Mouse (Mus musculus) embryonic facial prominence, embryonic 12.5 days (tissue): ENCODE measurements around the gene Foxc2. TPM values are rescaled to one million over a fixed set of nuclear protein-coding genes. Genes with fewer than 3 reads are reported as not detected.

ENCODE experiments used
- ATAC-seq: fragments of 200-750 bp; cut with Nextera tagmentation; 2 replicates; pipeline ENCODE4 v1.8.0; 2017; ENCODE audit not compliant: insufficient number of reproducible peaks, insufficient read depth, low FRiP score, low TSS enrichment
- H3K27ac ChIP-seq: fragments of 300-500 bp; sonication (generic); 2 replicates; pipeline ENCODE4 v1.5.1; 2016; ENCODE audit warnings: mild to moderate bottlenecking
- H3K27me3 ChIP-seq: fragments of 300-500 bp; sonication (generic); 2 replicates; pipeline ENCODE4 v1.6.1; 2016; ENCODE audit warnings: mild to moderate bottlenecking, moderate library complexity
- H3K36me3 ChIP-seq: fragments of 300-500 bp; sonication (generic); 2 replicates; pipeline ENCODE4 v1.6.1; 2016; ENCODE audit warnings: mild to moderate bottlenecking
- H3K4me1 ChIP-seq: fragments of 300-500 bp; sonication (generic); 2 replicates; pipeline ENCODE4 v1.6.1; 2016
- H3K4me2 ChIP-seq: fragments of 300-500 bp; sonication (generic); replicated peaks from 2 replicates; pipeline ENCODE4 v1.6.1; 2016; ENCODE audit warnings: mild to moderate bottlenecking, moderate library complexity
- H3K4me3 ChIP-seq: fragments of 300-500 bp; sonication (generic); 2 replicates; pipeline ENCODE4 v1.5.1; 2016; ENCODE audit warnings: mild to moderate bottlenecking
- H3K9ac ChIP-seq: fragments of 300-500 bp; sonication (generic); 2 replicates; pipeline ENCODE4 v1.6.1; 2016; ENCODE audit warnings: mild to moderate bottlenecking, moderate library complexity
- H3K9me3 ChIP-seq: fragments of 300-500 bp; sonication (generic); 2 replicates; pipeline ENCODE4 v1.6.1; 2016; ENCODE audit warnings: mild to moderate bottlenecking, moderate library complexity
- WGBS: fragments of 180-500 bp; shearing (Covaris S2); methylation state at CpG from one replicate; pipeline ENCODE4 v1.1.7; 2016; 5-methylcytosine and 5-hydroxymethylcytosine counted together
- polyA plus RNA-seq: library from polyadenylated mRNA; unstranded; fragments of >200 nt; fragmentation: Nextera tagmentation; extraction: Ambion mirVana; gene quantifications from 2 replicates; pipeline ENCODE4 v1.2.1, GENCODE M21; 2016

Gene Foxc2
- polyA plus RNA-seq, 1 experiment from 2014 or later, result 26.8 TPM

DNA sequence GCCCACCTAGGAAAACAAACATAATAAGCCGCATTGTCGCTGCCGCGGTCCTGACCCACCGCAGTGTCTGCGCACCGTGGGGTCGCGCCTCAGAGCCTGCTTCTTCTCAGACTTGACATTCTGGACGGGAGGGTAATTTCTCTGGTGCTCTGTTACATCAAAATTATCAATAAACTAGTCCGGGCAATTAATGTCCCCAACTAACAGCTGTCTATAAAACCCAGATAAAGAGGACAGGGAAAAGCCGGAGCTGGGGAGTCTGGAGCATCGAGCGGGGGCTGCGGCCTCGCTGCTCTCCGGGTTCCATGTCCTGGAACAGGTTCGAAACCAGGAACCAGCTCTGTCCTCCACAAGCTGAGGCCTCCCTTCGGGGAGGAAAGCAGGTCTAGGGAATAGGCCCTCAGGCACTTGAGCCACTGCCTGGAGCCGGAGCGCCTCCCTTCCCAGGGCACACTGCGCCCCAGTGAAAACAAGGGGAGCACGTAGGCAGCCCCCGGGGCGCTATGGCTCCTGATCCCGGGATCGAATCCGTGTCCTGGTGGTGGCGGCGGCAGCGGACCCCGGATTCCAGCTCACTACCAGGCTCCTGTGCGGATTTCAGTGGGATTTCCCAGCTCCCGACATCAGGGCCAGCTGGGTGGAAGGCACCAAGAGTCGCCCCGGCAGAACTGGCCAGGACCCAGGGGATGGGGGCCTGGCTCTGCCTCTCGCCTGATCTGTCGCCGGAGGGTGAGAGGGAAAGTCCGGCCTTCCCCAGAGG is 26.9 kb upstream of the Foxc2 start:
- H3K27ac ChIP-seq, result no peak overlapping the region
- H3K9me3 ChIP-seq, result no peaks in the 10 kb centered on the region
- no peaks in the 10 kb centered on the region for H3K36me3 ChIP-seq
- peak overlapping the region; percentile 29 for H3K4me3 ChIP-seq
- peaks cover 83% of the 10 kb centered on the region for H3K27me3 ChIP-seq
- peaks cover 19% of the 10 kb centered on the region for H3K4me1 ChIP-seq
- H3K9ac ChIP-seq, result peak overlapping the region; percentile 53
- no peak for ATAC-seq
- WGBS, result 2% methylated on average over 40 of the region's 40 CpGs
- peak overlapping the region; percentile 42 for H3K4me2 ChIP-seq

GRCm38 (mm10) chr8:121089631-121090380 is 26.2 kb upstream of the Foxc2 start:
- Histone ChIP-seq H3K9me3 (no peaks in the 10 kb centered on the region), H3K27ac (no peak overlapping the region), H3K36me3 (no peaks in the 10 kb centered on the region), H3K4me3 (peak overlapping the region; percentile 29), H3K4me2 (peak overlapping the region; percentile 42), H3K9ac (peak overlapping the region; percentile 53), H3K4me1 (peaks cover 12% of the 10 kb centered on the region), H3K27me3 (peaks cover 76% of the 10 kb centered on the region)
- ATAC-seq, result no peak
- WGBS, result 4% methylated on average over 32 of the region's 32 CpGs

DNA sequence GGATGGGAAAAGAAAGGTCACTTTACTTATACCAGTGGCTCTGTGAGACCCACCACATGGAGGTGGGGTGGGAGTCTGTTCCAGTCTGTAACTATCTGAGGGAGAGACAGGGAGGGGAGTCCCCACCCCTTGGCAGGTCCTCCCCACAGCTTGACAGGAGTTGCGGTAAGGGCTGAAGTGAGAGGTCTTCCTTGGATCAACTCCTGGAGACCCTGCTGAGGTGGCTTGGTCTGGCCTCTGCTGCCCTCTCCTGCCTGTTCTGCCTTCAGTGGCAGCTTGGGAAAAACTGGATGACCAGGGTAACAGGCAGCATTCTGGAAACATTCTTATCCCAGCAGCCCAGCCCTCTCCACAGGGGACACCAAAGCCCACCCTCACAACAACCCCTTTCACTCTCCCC is 25.3 kb upstream of the Foxc2 start:
- H3K27me3 ChIP-seq, result peaks cover 66% of the 10 kb centered on the region
- ATAC-seq, result no peak
- H3K9ac ChIP-seq, result no peak overlapping the region
- H3K27ac ChIP-seq, result peak overlapping the region; percentile 14; the same call in 1 of the 2 replicates
- 0% methylated on average over 1 of the region's 1 CpGs for WGBS
- no peaks in the 10 kb centered on the region for H3K36me3 ChIP-seq
- no peaks in the 10 kb centered on the region for H3K9me3 ChIP-seq
- peaks cover 9% of the 10 kb centered on the region for H3K4me1 ChIP-seq
- H3K4me2 ChIP-seq, result no peak overlapping the region
- no peak overlapping the region for H3K4me3 ChIP-seq

DNA sequence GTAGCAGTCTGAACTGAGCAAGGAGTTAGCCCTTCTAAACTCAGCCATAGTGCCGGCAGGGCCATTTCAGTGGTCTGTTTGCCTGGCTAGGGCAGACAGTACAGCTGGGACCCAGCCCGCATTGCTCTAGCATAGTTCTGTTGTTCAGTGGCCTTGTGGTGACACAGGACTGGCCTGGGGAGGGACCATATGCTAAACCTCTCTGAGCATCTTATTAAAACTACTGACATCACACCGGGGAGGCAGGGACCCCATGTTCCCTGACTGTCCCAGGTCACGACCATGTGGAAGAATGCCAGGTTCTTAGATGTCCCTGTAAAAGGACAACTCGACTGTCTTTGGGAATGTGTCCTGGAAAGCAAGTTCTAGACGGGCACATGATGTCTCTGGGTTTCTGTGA is 23.8 kb upstream of the Foxc2 start:
- no peak overlapping the region; the same call in 1 of the 2 replicates for H3K9ac ChIP-seq
- WGBS, result 32% methylated on average over 6 of the region's 6 CpGs
- no peak overlapping the region for H3K4me3 ChIP-seq
- no peak overlapping the region for H3K4me2 ChIP-seq
- H3K36me3 ChIP-seq, result peaks cover 2% of the 10 kb centered on the region
- H3K4me1 ChIP-seq, result peaks cover 9% of the 10 kb centered on the region
- H3K27me3 ChIP-seq, result peaks cover 53% of the 10 kb centered on the region
- no peak; the same call in 1 of the 2 replicates for ATAC-seq
- H3K9me3 ChIP-seq, result no peaks in the 10 kb centered on the region
- no peak overlapping the region for H3K27ac ChIP-seq

- peaks cover 9% of the 10 kb centered on the region for H3K4me1 ChIP-seq
- H3K36me3 ChIP-seq, result peaks cover 7% of the 10 kb centered on the region
- peak; percentile 18 for ATAC-seq
- no peak overlapping the region for H3K4me2 ChIP-seq
- 3% methylated on average over 16 of the region's 16 CpGs for WGBS
- H3K9me3 ChIP-seq, result no peaks in the 10 kb centered on the region
- no peak overlapping the region for H3K27ac ChIP-seq
- no peak overlapping the region for H3K4me3 ChIP-seq
- H3K9ac ChIP-seq, result no peak overlapping the region; the same call in 1 of the 2 replicates
- H3K27me3 ChIP-seq, result peaks cover 53% of the 10 kb centered on the region
Observed at GRCm38 (mm10) chr8:121092627-121093026, 23.3 kb upstream of the Foxc2 start.

DNA sequence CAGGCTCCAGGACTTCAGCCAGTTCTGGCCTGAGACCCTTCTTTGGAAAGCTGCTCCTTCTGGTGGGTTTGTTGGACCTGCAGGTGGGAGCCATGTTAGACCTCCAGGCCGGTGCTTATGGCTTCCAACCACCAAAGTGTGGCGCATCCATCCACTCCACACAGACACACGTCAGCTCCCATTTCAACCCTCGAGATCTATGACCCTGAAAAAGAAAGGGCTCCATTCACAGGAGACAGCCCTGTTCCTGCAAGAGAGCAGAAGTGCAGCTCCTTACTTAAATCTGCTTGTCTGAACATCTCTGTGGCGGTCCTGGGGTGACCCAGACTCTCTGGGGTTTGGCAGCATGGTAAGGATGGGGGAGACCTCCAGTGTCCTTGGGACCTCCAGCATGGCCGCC is 22.5 kb upstream of the Foxc2 start:
- Histone ChIP-seq H3K36me3 (peaks cover 16% of the 10 kb centered on the region), H3K27ac (no peak overlapping the region), H3K9me3 (no peaks in the 10 kb centered on the region), H3K4me1 (peaks cover 9% of the 10 kb centered on the region), H3K9ac (no peak overlapping the region), H3K27me3 (peaks cover 53% of the 10 kb centered on the region), H3K4me3 (no peak overlapping the region), H3K4me2 (no peak overlapping the region)
- 52% methylated on average over 6 of the region's 6 CpGs for WGBS
- ATAC-seq, result no peak

DNA sequence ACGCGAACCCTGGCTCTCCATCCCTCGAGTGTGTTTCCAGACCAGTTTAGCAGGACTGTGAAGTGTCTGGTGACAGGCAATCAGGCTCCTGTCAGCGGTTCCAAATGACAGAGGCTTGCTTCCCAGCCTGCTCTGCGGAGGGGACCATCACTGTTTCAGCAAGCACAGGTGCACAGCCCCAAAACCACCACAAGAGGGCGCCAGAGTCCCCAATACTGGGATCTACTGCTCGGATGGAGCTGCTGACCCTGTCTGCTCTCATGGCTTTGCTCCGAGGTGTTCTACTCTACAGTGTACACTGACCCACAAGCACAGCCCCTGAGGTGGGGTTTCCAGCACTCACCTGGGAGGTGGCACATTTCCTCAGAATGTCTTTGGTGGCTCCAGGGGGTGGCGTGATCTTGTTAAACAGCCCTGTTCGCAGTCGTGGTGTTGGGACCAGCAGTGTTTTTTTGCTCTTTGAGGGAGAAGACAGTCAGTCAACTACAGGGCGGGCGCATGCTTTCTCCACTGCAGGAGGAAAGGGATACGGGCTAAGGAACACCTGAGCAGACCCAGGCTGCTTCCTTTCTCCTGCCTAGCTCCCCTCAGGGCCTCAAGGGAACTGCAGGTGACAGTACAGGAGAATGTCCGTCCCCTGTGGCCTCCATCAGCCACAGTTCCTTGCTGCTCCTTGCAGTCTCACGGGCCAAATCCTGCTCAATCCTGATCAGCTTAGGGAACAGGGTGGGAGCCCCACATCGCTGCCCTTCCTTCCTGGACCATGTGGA is 11.7 kb upstream of the Foxc2 start:
- 51% methylated on average over 17 of the region's 17 CpGs for WGBS
- Histone ChIP-seq H3K27ac (no peak overlapping the region), H3K9ac (no peak overlapping the region), H3K27me3 (no peaks in the 10 kb centered on the region), H3K36me3 (peaks cover 56% of the 10 kb centered on the region), H3K4me3 (no peak overlapping the region), H3K9me3 (no peaks in the 10 kb centered on the region), H3K4me2 (no peak overlapping the region), H3K4me1 (peaks cover 20% of the 10 kb centered on the region)
- no peak for ATAC-seq

GRCm38 (mm10) chr8:121107668-121108656 is 8.0 kb upstream of the Foxc2 start, which contains the start of gene Mthfsd:
Gene Mthfsd, minus strand, starts transcription at chr8:121108392.
- Histone ChIP-seq H3K27me3 (peaks cover 14% of the 10 kb centered on the region; the same call in 1 of the 2 replicates), H3K9me3 (no peaks in the 10 kb centered on the region), H3K27ac (peak within 1 kb of the TSS; percentile 12; the same call in 1 of the 2 replicates), H3K9ac (peak within 1 kb of the TSS; percentile 85), H3K36me3 (peaks cover 19% of the 10 kb centered on the region), H3K4me2 (peak within 1 kb of the TSS; percentile 87), H3K4me3 (peak within 1 kb of the TSS; percentile 85), H3K4me1 (peaks cover 20% of the 10 kb centered on the region)
- peak; percentile 82 for ATAC-seq
- 1% methylated on average over 75 of the region's 75 CpGs for WGBS

DNA sequence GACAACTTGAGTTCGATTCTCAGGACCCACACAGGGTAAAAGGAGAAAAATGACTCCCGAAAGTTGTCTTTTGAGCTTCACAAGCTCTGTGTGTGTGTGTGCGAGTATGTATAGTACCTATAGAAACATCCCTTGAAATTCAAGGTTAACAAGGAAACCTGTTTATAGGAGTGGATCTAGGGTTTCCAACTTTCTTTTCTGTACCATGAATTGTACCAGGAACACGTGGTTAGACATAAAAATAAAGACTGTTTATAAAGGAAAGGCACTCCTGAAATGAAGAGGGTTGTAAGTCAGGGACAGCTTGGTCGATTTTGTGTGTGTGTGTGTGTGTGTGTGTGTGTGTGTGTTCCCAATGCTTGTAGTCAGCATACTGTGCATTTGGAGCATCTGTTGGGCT is 7.3 kb upstream of the Foxc2 start:
- peaks cover 12% of the 10 kb centered on the region; the same call in 1 of the 2 replicates for H3K36me3 ChIP-seq
- peaks cover 22% of the 10 kb centered on the region for H3K4me1 ChIP-seq
- peak overlapping the region; percentile 85 for H3K4me3 ChIP-seq
- H3K9ac ChIP-seq, result peak overlapping the region; percentile 85; the same call in 1 of the 2 replicates
- H3K4me2 ChIP-seq, result peak overlapping the region; percentile 87
- 14% methylated on average over 5 of the region's 5 CpGs for WGBS
- H3K9me3 ChIP-seq, result no peaks in the 10 kb centered on the region
- 0 out of 2 replicates have a peak overlapping the region, but pooled peaks have one; percentile 12 for H3K27ac ChIP-seq
- peaks cover 17% of the 10 kb centered on the region for H3K27me3 ChIP-seq
- ATAC-seq, result no peak

- Histone ChIP-seq H3K27ac (no peak overlapping the region), H3K9me3 (no peaks in the 10 kb centered on the region), H3K27me3 (peaks cover 38% of the 10 kb centered on the region), H3K4me3 (no peak overlapping the region), H3K4me2 (no peak overlapping the region), H3K4me1 (peaks cover 27% of the 10 kb centered on the region), H3K36me3 (no peaks in the 10 kb centered on the region), H3K9ac (no peak overlapping the region)
- no peak for ATAC-seq
- WGBS, result 39% methylated on average over 7 of the region's 7 CpGs
Observed at GRCm38 (mm10) chr8:121111145-121111907, 4.6 kb upstream of the Foxc2 start.
